8 mouse cellular contexts compared by ENCODE assay signal in the genomic region with DNA sequence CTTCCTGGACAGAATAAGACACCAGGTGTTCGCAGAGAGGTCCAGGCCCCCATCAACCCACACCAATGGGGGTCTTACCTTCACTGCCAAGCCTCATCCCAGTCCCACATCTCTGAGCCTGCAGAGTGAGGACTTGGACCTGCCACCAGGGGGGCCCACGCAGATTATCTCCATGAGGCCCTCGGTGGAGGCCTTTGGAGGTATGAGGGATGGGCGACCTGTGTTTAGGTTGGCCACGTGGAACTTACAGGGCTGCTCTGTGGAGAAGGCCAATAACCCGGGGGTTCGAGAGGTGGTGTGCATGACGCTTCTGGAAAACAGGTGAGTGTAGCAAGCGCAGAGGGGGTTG. TPM values are rescaled to one million over a fixed set of nuclear protein-coding genes. Genes with fewer than 3 reads are reported as not detected.
A peak's percentile ranks its signal among the peaks of the same experiment; 100 is the strongest.
DNase-seq lines count a peak whose midpoint lies in the region; ATAC-seq and TF ChIP-seq lines count a peak whose summit lies in the region.

No protein-coding gene starts in this region.

- peak; percentile 18 for DNase-seq in CD4-positive, CD25-positive, alpha-beta regulatory T cell, adult 2 months (ENCODE audit: low read depth, low spot score)
- no peak for DNase-seq in lung, postnatal 0 days (ENCODE audit: low spot score)
- DNase-seq in lung, postnatal 36 days = no peak
- DNase-seq in limb, embryonic 14.5 days (ENCODE audit: low spot score) = no peak
- DNase-seq in adrenal gland, postnatal 10 days = no peak
- DNase-seq in T-cell, adult 2 months (ENCODE audit: low spot score) = no peak

- ATAC-seq in CD4-positive, CD25-positive, alpha-beta regulatory T cell, adult 4 months = no peak
- no peak for ATAC-seq in lung, postnatal 0 days
- no peak for ATAC-seq in limb, embryonic 14.5 days (ENCODE audit: low FRiP score, low read depth)
- no peak for ATAC-seq in stomach, embryonic 16.5 days (ENCODE audit: insufficient read depth, low FRiP score)

- H3K4me3 ChIP-seq in lung, postnatal 0 days (ENCODE audit: low read depth, low read length) = peak overlapping the region; percentile 71
- peak overlapping the region; percentile 73 for H3K4me3 ChIP-seq in limb, embryonic 14.5 days (replicated peaks; ENCODE audit: low read length)
- H3K4me3 ChIP-seq in stomach, embryonic 16.5 days (replicated peaks; ENCODE audit: low read length) = peak overlapping the region; percentile 79

- no peaks in the 10 kb centered on the region for H3K36me3 ChIP-seq in lung, postnatal 0 days (ENCODE audit: insufficient read depth, low read length)
- no peaks in the 10 kb centered on the region for H3K36me3 ChIP-seq in limb, embryonic 14.5 days (ENCODE audit: control insufficient read depth, insufficient read depth, low read length)
- no peaks in the 10 kb centered on the region for H3K36me3 ChIP-seq in stomach, embryonic 16.5 days (ENCODE audit: control insufficient read depth, insufficient read depth, low read length)

- H3K4me1 ChIP-seq in lung, postnatal 0 days (ENCODE audit: insufficient read depth, low read depth, low read length) = peaks cover 23% of the 10 kb centered on the region
- H3K4me1 ChIP-seq in limb, embryonic 14.5 days (ENCODE audit: control insufficient read depth, insufficient read depth, low read length) = peaks cover 53% of the 10 kb centered on the region
- H3K4me1 ChIP-seq in stomach, embryonic 16.5 days (ENCODE audit: control insufficient read depth, insufficient read depth, low read length) = peaks cover 51% of the 10 kb centered on the region

- TF ChIP-seq POLR2A in limb, embryonic 14.5 days (IDR thresholded peaks at IDR 0.05; ENCODE audit: borderline replicate concordance, extremely low read depth, insufficient read depth, insufficient read length) = no peak

- TF ChIP-seq CTCF in lung, postnatal 0 days (IDR thresholded peaks at IDR 0.05) = peak; percentile 54

- H3K9me3 ChIP-seq in lung, postnatal 0 days (ENCODE audit: low read length) = no peaks in the 10 kb centered on the region
- no peaks in the 10 kb centered on the region for H3K9me3 ChIP-seq in limb, embryonic 14.5 days (ENCODE audit: control insufficient read depth, low read length)
- no peaks in the 10 kb centered on the region for H3K9me3 ChIP-seq in stomach, embryonic 16.5 days (replicated peaks; ENCODE audit: control insufficient read depth, low read length)

- no peak overlapping the region for H3K9ac ChIP-seq in lung, postnatal 0 days (replicated peaks; ENCODE audit: low read depth)
- H3K9ac ChIP-seq in limb, embryonic 14.5 days (ENCODE audit: low read depth, low read length, severe bottlenecking) = no peak overlapping the region
- H3K9ac ChIP-seq in stomach, embryonic 16.5 days (ENCODE audit: low read length) = no peak overlapping the region

- no peaks in the 10 kb centered on the region for H3K27me3 ChIP-seq in lung, postnatal 0 days (replicated peaks; ENCODE audit: insufficient read depth, low read length)
- H3K27me3 ChIP-seq in limb, embryonic 14.5 days (ENCODE audit: control insufficient read depth, insufficient read depth, low read length) = no peaks in the 10 kb centered on the region
- H3K27me3 ChIP-seq in stomach, embryonic 16.5 days (ENCODE audit: control insufficient read depth, insufficient read depth, low read length) = no peaks in the 10 kb centered on the region

- no peak for TF ChIP-seq EP300 in lung, postnatal 0 days (IDR thresholded peaks at IDR 0.05)

- WGBS in lung, postnatal 0 days = 78% methylated on average over 9 of the region's 9 CpGs
- WGBS in limb, embryonic 14.5 days = 76% methylated on average over 9 of the region's 9 CpGs
- 80% methylated on average over 9 of the region's 9 CpGs for WGBS in stomach, embryonic 16.5 days

- H3K27ac ChIP-seq in lung, postnatal 0 days (ENCODE audit: low read length) = no peak overlapping the region
- H3K27ac ChIP-seq in limb, embryonic 14.5 days (replicated peaks; ENCODE audit: low read depth, low read length) = no peak overlapping the region
- H3K27ac ChIP-seq in stomach, embryonic 16.5 days (ENCODE audit: low read length) = no peak overlapping the region

- peak overlapping the region; percentile 94 for H3K4me2 ChIP-seq in lung, postnatal 0 days (replicated peaks; ENCODE audit: low read depth, low read length)
- peak overlapping the region; percentile 80 for H3K4me2 ChIP-seq in limb, embryonic 14.5 days (replicated peaks; ENCODE audit: low read depth, low read length, severe bottlenecking)
- peak overlapping the region; percentile 85; the same call in 1 of the 2 replicates for H3K4me2 ChIP-seq in stomach, embryonic 16.5 days (ENCODE audit: low read depth, low read length)

RNA-seq across cellular contexts. Expression of a gene that starts 1.6 kb away (rescaled TPM):
- under 1 TPM; 0.31 to 0.80 TPM for polyA plus RNA-seq in CD4-positive, CD25-positive, alpha-beta regulatory T cell, adult 4 months (2017; shearing (Covaris generic))
- polyA plus RNA-seq in lung, postnatal 0 days (2015; fragmentation: Nextera tagmentation; extraction: Ambion mirVana) = 16.7 and 19.2 TPM in 2 replicates
- polyA plus RNA-seq in limb, embryonic 14.5 days (2012; rRNA removed) = 10.6 and 11.3 TPM in 2 replicates
- polyA plus RNA-seq in limb, embryonic 14.5 days (2014; fragmentation: Nextera tagmentation; extraction: Ambion mirVana) = 17.2 and 18.6 TPM in 2 replicates
- polyA plus RNA-seq in stomach, embryonic 16.5 days (2015; fragmentation: Nextera tagmentation; extraction: Ambion mirVana) = 14.9 and 16.0 TPM in 2 replicates
- 10 to 100 TPM; 18.6 to 30.3 TPM for total RNA-seq in adrenal gland, postnatal 10 days (2021)
